Mouse (Mus musculus) MEL (cell line): ENCODE measurements around the gene Zmat3. TPM values are rescaled to one million over a fixed set of nuclear protein-coding genes. Genes with fewer than 3 reads are reported as not detected.

Source experiments
- DNase-seq: peaks from one replicate; pipeline ENCODE4 v3.0.0; 2011; ENCODE audit warnings: low read depth, low spot score
- H3K27ac ChIP-seq: 2 replicates; pipeline ENCODE4 v1.5.1; 2012; ENCODE audit warnings: low read depth, mild to moderate bottlenecking, control low read depth, low read length, moderate library complexity; ENCODE audit not compliant: control insufficient read depth
- H3K27me3 ChIP-seq, 2 experiments: fragments of 150-350 bp in 1 of 2; sonication (generic) in 1 of 2; 2 replicates each; pipeline ENCODE4 v1.6.1; 2012; ENCODE audit warnings: low read length in 2 of 2, mild to moderate bottlenecking in 2 of 2, improper control_type of control experiment in 1 of 2, moderate library complexity in 1 of 2; ENCODE audit not compliant: insufficient read depth in 2 of 2, control insufficient read depth in 1 of 2
- H3K36me3 ChIP-seq, 2 experiments: 2 replicates each; pipeline ENCODE4 v1.6.1; 2012 to 2014; ENCODE audit warnings: low read length in 2 of 2, improper control_type of control experiment in 1 of 2, inconsistent platforms in 1 of 2, mild to moderate bottlenecking in 1 of 2; ENCODE audit not compliant: insufficient read depth in 2 of 2, control insufficient read depth in 1 of 2
- H3K4me1 ChIP-seq, 2 experiments: fragments of 150-350 bp in 1 of 2; sonication (generic) in 1 of 2; 2 replicates each; pipeline ENCODE4 v1.6.1; 2012; ENCODE audit warnings: low read length in 2 of 2, improper control_type of control experiment in 1 of 2, mild to moderate bottlenecking in 1 of 2; ENCODE audit not compliant: insufficient read depth in 2 of 2, control insufficient read depth in 1 of 2
- H3K4me3 ChIP-seq, 2 experiments: fragments of 150-350 bp in 1 of 2; sonication (generic) in 1 of 2; 2 replicates each; pipeline ENCODE4 v1.5.1; 2012; ENCODE audit warnings: low read depth in 2 of 2, low read length in 2 of 2, mild to moderate bottlenecking in 2 of 2, moderate library complexity in 2 of 2, control low read depth in 1 of 2, improper control_type of control experiment in 1 of 2; ENCODE audit not compliant: control insufficient read depth in 1 of 2, insufficient read depth in 1 of 2
- H3K79me2 ChIP-seq: 2 replicates; pipeline ENCODE4 v1.6.1; 2012; ENCODE audit warnings: mild to moderate bottlenecking, low read length, moderate library complexity; ENCODE audit not compliant: control insufficient read depth, poor library complexity, insufficient read depth
- H3K9ac ChIP-seq: 2 replicates; pipeline ENCODE4 v1.6.1; 2012; ENCODE audit warnings: low read depth, mild to moderate bottlenecking, control low read depth, low read length, moderate library complexity; ENCODE audit not compliant: control insufficient read depth, poor library complexity, severe bottlenecking
- H3K9me3 ChIP-seq: fragments of 150-350 bp; sonication (generic); replicated peaks from 2 replicates; pipeline ENCODE4 v1.6.1; 2012; ENCODE audit warnings: mild to moderate bottlenecking, low read length, improper control_type of control experiment, moderate library complexity; ENCODE audit not compliant: insufficient read depth
- BHLHE40 ChIP-seq: IDR thresholded peaks from 2 replicates; pipeline ENCODE4 v1.6.1; 2012; ENCODE audit warnings: low read depth, mild to moderate bottlenecking, inconsistent platforms, low read length, improper control_type of control experiment, borderline replicate concordance
- CHD1 ChIP-seq: IDR thresholded peaks from 2 replicates; pipeline ENCODE4 v1.6.1; 2012; ENCODE audit warnings: low read depth, mild to moderate bottlenecking, inconsistent platforms, low read length, improper control_type of control experiment
- CHD2 ChIP-seq: IDR thresholded peaks from 2 replicates; pipeline ENCODE4 v1.6.1; 2011; ENCODE audit warnings: low read length, improper control_type of control experiment
- CTCF ChIP-seq, 3 experiments: IDR thresholded peaks in 2 of 3; conservative IDR thresholded peaks in 1 of 3; 2 replicates each; pipeline ENCODE4 v1.5.1; 2011 to 2012; ENCODE audit warnings: low read length in 3 of 3, low read depth in 2 of 3, mild to moderate bottlenecking in 2 of 3, improper control_type of control experiment in 1 of 3, inconsistent platforms in 1 of 3, mixed read lengths in 1 of 3, moderate library complexity in 1 of 3; ENCODE audit not compliant: control insufficient read depth in 1 of 3, insufficient read depth in 1 of 3, poor library complexity in 1 of 3, severe bottlenecking in 1 of 3
- E2F4 ChIP-seq: IDR thresholded peaks from 2 replicates; pipeline ENCODE4 v1.6.1; 2011; ENCODE audit warnings: low read depth, low read length, improper control_type of control experiment, borderline replicate concordance
- ELF1 ChIP-seq: IDR thresholded peaks from 2 replicates; pipeline ENCODE4 v1.6.1; 2014; ENCODE audit warnings: low read depth, mild to moderate bottlenecking, inconsistent platforms, low read length, improper control_type of control experiment, moderate library complexity
- EP300 ChIP-seq, 2 experiments: IDR thresholded peaks; 2 replicates each; pipeline ENCODE4 v1.6.1; 2011; ENCODE audit warnings: improper control_type of control experiment in 2 of 2, low read length in 2 of 2, low read depth in 1 of 2, mild to moderate bottlenecking in 1 of 2
- ETS1 ChIP-seq: IDR thresholded peaks from 2 replicates; pipeline ENCODE4 v1.6.1; 2012; ENCODE audit warnings: low read depth, mild to moderate bottlenecking, inconsistent platforms, low read length, improper control_type of control experiment, moderate library complexity
- HCFC1 ChIP-seq: IDR thresholded peaks from 2 replicates; pipeline ENCODE4 v1.6.1; 2012; ENCODE audit warnings: low read depth, mild to moderate bottlenecking, inconsistent platforms, low read length, improper control_type of control experiment, moderate library complexity
- JUND ChIP-seq: IDR thresholded peaks from 2 replicates; pipeline ENCODE4 v1.6.1; 2011; ENCODE audit warnings: low read depth, mild to moderate bottlenecking, improper control_type of control experiment, low read length
- KAT2A ChIP-seq: conservative IDR thresholded peaks from 2 replicates; pipeline ENCODE4 v1.6.1; 2012; ENCODE audit warnings: low read depth, low read length, improper control_type of control experiment, inconsistent platforms
- MAFK ChIP-seq: IDR thresholded peaks from 2 replicates; pipeline ENCODE4 v1.6.1; 2011; ENCODE audit warnings: low read depth, mild to moderate bottlenecking, low read length, improper control_type of control experiment, borderline replicate concordance
- MAX ChIP-seq: IDR thresholded peaks from 2 replicates; pipeline ENCODE4 v1.6.1; 2011; ENCODE audit warnings: low read length, improper control_type of control experiment
- MAZ ChIP-seq: IDR thresholded peaks from 2 replicates; pipeline ENCODE4 v1.6.1; 2012; ENCODE audit warnings: low read depth, mild to moderate bottlenecking, inconsistent platforms, low read length, improper control_type of control experiment
- MEF2A ChIP-seq: IDR thresholded peaks from 2 replicates; pipeline ENCODE4 v1.6.1; 2014; ENCODE audit warnings: low read depth, mild to moderate bottlenecking, inconsistent platforms, low read length, improper control_type of control experiment; ENCODE audit not compliant: poor library complexity, insufficient replicate concordance, severe bottlenecking; ENCODE audit errors: extremely low read depth
- MYB ChIP-seq: IDR thresholded peaks from 2 replicates; pipeline ENCODE4 v1.6.1; 2011; ENCODE audit warnings: mild to moderate bottlenecking, low read depth, low read length, improper control_type of control experiment
- MYC ChIP-seq: IDR thresholded peaks from 2 replicates; pipeline ENCODE4 v1.6.1; 2011; ENCODE audit warnings: low read depth, mild to moderate bottlenecking, low read length, improper control_type of control experiment, moderate library complexity
- NELFE ChIP-seq: IDR thresholded peaks from 2 replicates; pipeline ENCODE4 v1.6.1; 2011; ENCODE audit warnings: low read depth, low read length, improper control_type of control experiment
- NRF1 ChIP-seq: IDR thresholded peaks from 2 replicates; pipeline ENCODE4 v1.6.1; 2014; ENCODE audit warnings: low read depth, mild to moderate bottlenecking, inconsistent platforms, low read length, improper control_type of control experiment, moderate library complexity; ENCODE audit not compliant: poor library complexity, insufficient read depth, severe bottlenecking
- POLR2A ChIP-seq, 2 experiments: IDR thresholded peaks; 2 replicates each; pipeline ENCODE4 v1.6.1; 2011 to 2012; ENCODE audit warnings: low read length in 2 of 2, mild to moderate bottlenecking in 2 of 2, control low read depth in 1 of 2, improper control_type of control experiment in 1 of 2, low read depth in 1 of 2, moderate library complexity in 1 of 2; ENCODE audit not compliant: control insufficient read depth in 1 of 2, insufficient read depth in 1 of 2, poor library complexity in 1 of 2
- POLR2AphosphoS2 ChIP-seq: IDR thresholded peaks from 2 replicates; pipeline ENCODE4 v1.6.1; 2011; ENCODE audit warnings: low read length, improper control_type of control experiment
- POLR2AphosphoS5 ChIP-seq: IDR thresholded peaks from 2 replicates; pipeline ENCODE4 v1.6.1; 2012; ENCODE audit warnings: low read depth, borderline replicate concordance, mild to moderate bottlenecking, inconsistent platforms, low read length, moderate library complexity, mixed read lengths
- RAD21 ChIP-seq: IDR thresholded peaks from 2 replicates; pipeline ENCODE4 v1.6.1; 2011; ENCODE audit warnings: mild to moderate bottlenecking, low read depth, low read length, improper control_type of control experiment
- RCOR1 ChIP-seq: IDR thresholded peaks from 2 replicates; pipeline ENCODE4 v1.6.1; 2012; ENCODE audit warnings: low read depth, mild to moderate bottlenecking, inconsistent platforms, low read length, improper control_type of control experiment
- SMC3 ChIP-seq: IDR thresholded peaks from 2 replicates; pipeline ENCODE4 v1.6.1; 2011; ENCODE audit warnings: low read depth, low read length, improper control_type of control experiment
- TAL1 ChIP-seq: IDR thresholded peaks from 2 replicates; pipeline ENCODE4 v1.6.1; 2012; ENCODE audit warnings: mild to moderate bottlenecking, inconsistent platforms, low read length, moderate library complexity, mixed read lengths
- TBP ChIP-seq: IDR thresholded peaks from 2 replicates; pipeline ENCODE4 v1.8.0; 2011; ENCODE audit warnings: low read depth, low read length, improper control_type of control experiment
- UBTF ChIP-seq: IDR thresholded peaks from 2 replicates; pipeline ENCODE4 v1.6.1; 2012; ENCODE audit warnings: low read depth, mild to moderate bottlenecking, inconsistent platforms, low read length, improper control_type of control experiment, moderate library complexity, borderline replicate concordance; ENCODE audit not compliant: insufficient read depth
- USF1 ChIP-seq: IDR thresholded peaks from 2 replicates; pipeline ENCODE4 v1.6.1; 2014; ENCODE audit warnings: low read depth, mild to moderate bottlenecking, inconsistent platforms, low read length, improper control_type of control experiment, moderate library complexity
- ZC3H11A ChIP-seq: IDR thresholded peaks from 2 replicates; pipeline ENCODE4 v1.6.1; 2012; ENCODE audit warnings: low read depth, mild to moderate bottlenecking, inconsistent platforms, low read length, improper control_type of control experiment
- ZNF384 ChIP-seq: IDR thresholded peaks from 2 replicates; pipeline ENCODE4 v1.6.1; 2012; ENCODE audit warnings: low read depth, mild to moderate bottlenecking, inconsistent platforms, low read length, improper control_type of control experiment
- polyA plus RNA-seq, 2 experiments: library from polyadenylated mRNA; stranded (reverse) in 1 of 2; unstranded in 1 of 2; fragments of >175 nt in 1 of 2; fragments of >200 nt in 1 of 2; gene quantifications; 2 replicates each; pipeline versions ENCODE4 v1.2.1 to v1.2.4; 2012; ENCODE audit warnings: low replicate concordance in 2 of 2, low read depth in 1 of 2; ENCODE audit not compliant: insufficient read length in 2 of 2, insufficient read depth in 1 of 2, missing spikeins in 1 of 2
- total RNA-seq: library from RNA; depleted of rRNA; stranded (reverse); fragments of 300-350 nt; gene quantifications from 2 replicates; pipeline ENCODE4 v1.2.3, GENCODE M21; 2012

Gene Zmat3
- total and polyA plus RNA-seq, 3 experiments: 3.1 to 4.4 TPM; not detected in 1

DNA sequence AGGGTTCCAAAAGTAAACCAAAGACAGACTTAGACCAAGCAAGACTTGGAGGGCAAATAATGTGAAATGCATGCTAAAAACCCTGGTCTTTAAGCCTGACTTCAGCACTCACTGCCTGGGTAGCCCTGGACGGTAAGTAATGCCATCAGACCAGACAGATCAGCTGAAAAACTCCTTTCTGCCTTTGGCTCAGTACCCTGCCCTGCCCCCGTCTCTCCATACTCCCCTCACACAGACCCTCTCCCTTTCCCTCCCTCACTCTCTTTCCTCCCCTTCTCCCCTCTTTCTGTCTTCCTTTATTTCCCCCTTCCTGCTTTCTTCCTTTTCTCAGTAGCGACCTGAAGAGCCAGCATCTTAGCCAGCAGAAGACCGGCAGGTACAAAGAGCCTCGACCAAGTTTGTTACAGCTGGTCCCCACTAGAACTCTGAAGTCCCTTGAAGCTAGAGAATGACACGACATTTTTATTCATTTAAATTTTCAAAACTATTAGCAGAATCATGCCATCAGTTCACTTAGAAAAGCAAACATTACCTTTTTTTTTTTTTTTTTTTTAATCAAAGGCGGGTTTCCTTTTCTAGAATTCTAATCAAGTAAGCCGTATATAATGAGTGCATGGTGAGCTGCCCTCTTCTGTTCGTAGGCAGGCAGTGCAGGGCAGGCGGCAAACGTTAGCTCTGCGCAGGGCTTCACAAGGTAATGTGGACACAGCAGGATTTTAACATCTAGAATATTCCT, 48.5 kb downstream of the Zmat3 start:
- Histone ChIP-seq H3K9ac (no peak overlapping the region), H3K27me3 (no peaks in the 10 kb centered on the region; a peak in 1 of 4 replicates), H3K4me1 (no peaks in the 10 kb centered on the region), H3K9me3 (no peaks in the 10 kb centered on the region), H3K79me2 (no peaks in the 10 kb centered on the region), H3K27ac (no peak overlapping the region), H3K36me3 (no peaks in the 10 kb centered on the region), H3K4me3 (no peak overlapping the region)
- TF ChIP-seq CTCF (IDR thresholded peaks at IDR 0.05 in 2 of 3, conservative IDR thresholded peaks at IDR 0.05 in 1 of 3; ENCODE audit: control insufficient read depth in 1 of 3, insufficient read depth in 1 of 3, low read depth in 2 of 3, low read length in 3 of 3, poor library complexity in 1 of 3, severe bottlenecking in 1 of 3): peak in 2 of 3 experiments; percentile 22 to 37; a peak in 4 of 6 replicates
- no peak for TF ChIP-seq POLR2AphosphoS5
- no peak for TF ChIP-seq CHD1
- no peak for TF ChIP-seq NRF1
- TF ChIP-seq CHD2: no peak
- no peak for TF ChIP-seq KAT2A
- no peak for TF ChIP-seq MEF2A
- peak; percentile 61 for TF ChIP-seq ZNF384
- no peak for TF ChIP-seq RCOR1
- TF ChIP-seq MAZ: no peak
- TF ChIP-seq USF1: no peak
- TF ChIP-seq RAD21: no peak; the same call in 1 of the 2 replicates
- no peak for TF ChIP-seq POLR2AphosphoS2
- no peak for TF ChIP-seq MAX
- TF ChIP-seq ELF1: no peak
- no peak for TF ChIP-seq MAFK
- TF ChIP-seq BHLHE40: no peak
- no peak for TF ChIP-seq MYC
- TF ChIP-seq SMC3: peak; percentile 24; the same call in 1 of the 2 replicates
- no peak for TF ChIP-seq POLR2A (IDR thresholded peaks at IDR 0.05; ENCODE audit: control insufficient read depth in 1 of 2, insufficient read depth in 1 of 2, low read depth in 1 of 2, low read length in 2 of 2, poor library complexity in 1 of 2)
- TF ChIP-seq ZC3H11A: no peak
- DNase-seq: peak; percentile 26

- Histone ChIP-seq H3K36me3 (no peaks in the 10 kb centered on the region), H3K4me3 (no peak overlapping the region), H3K27ac (no peak overlapping the region), H3K4me1 (no peaks in the 10 kb centered on the region), H3K9ac (no peak overlapping the region), H3K27me3 (no peaks in the 10 kb centered on the region; a peak in 1 of 4 replicates), H3K9me3 (no peaks in the 10 kb centered on the region), H3K79me2 (no peaks in the 10 kb centered on the region)
- no peak for DNase-seq
- no peak for TF ChIP-seq KAT2A
- no peak for TF ChIP-seq MAX
- no peak for TF ChIP-seq NELFE
- TF ChIP-seq JUND: no peak
- TF ChIP-seq TBP: no peak
- TF ChIP-seq TAL1: no peak
- no peak for TF ChIP-seq HCFC1
- no peak for TF ChIP-seq UBTF
- TF ChIP-seq EP300 (IDR thresholded peaks at IDR 0.05; ENCODE audit: low read depth in 1 of 2, low read length in 2 of 2): no peak
- TF ChIP-seq MEF2A: no peak
- no peak for TF ChIP-seq CHD2
- no peak for TF ChIP-seq MYB
- TF ChIP-seq CTCF (IDR thresholded peaks at IDR 0.05 in 2 of 3, conservative IDR thresholded peaks at IDR 0.05 in 1 of 3; ENCODE audit: control insufficient read depth in 1 of 3, insufficient read depth in 1 of 3, low read depth in 2 of 3, low read length in 3 of 3, poor library complexity in 1 of 3, severe bottlenecking in 1 of 3): no peak
- no peak for TF ChIP-seq E2F4
- TF ChIP-seq ZC3H11A: no peak
- TF ChIP-seq ETS1: no peak
Measured at GRCm38 (mm10) chr3:32314746-32315145, 51.1 kb downstream of the Zmat3 start.
